Mouse (Mus musculus) hindbrain, postnatal 0 days (tissue): ENCODE measurements at regions not wholly inside any gene's neighbourhood (a gene's known extent, or its start where the extent isn't known, plus 50 kb on each side); places are given as distances from the start of the nearest gene placed in this dataset.

Source experiments
- ATAC-seq: fragments of 200-750 bp; cut with Nextera tagmentation; 2 replicates; pipeline ENCODE4 v1.8.0; 2017; ENCODE audit warnings: mild to moderate bottlenecking, moderate TSS enrichment, moderate library complexity
- DNase-seq: peaks from one replicate; pipeline ENCODE4 v3.0.0-alpha.2; 2015; ENCODE audit warnings: low spot score
- H3K27ac ChIP-seq: fragments of 300-500 bp; sonication (generic); 2 replicates; pipeline ENCODE4 v1.5.1; 2014; ENCODE audit warnings: mild to moderate bottlenecking
- H3K27me3 ChIP-seq: fragments of 300-500 bp; sonication (generic); 2 replicates; pipeline ENCODE4 v1.6.1; 2014; ENCODE audit warnings: low read length, mixed read lengths; ENCODE audit not compliant: insufficient read depth
- H3K36me3 ChIP-seq: fragments of 300-500 bp; sonication (generic); 2 replicates; pipeline ENCODE4 v1.6.1; 2014; ENCODE audit warnings: low read length, mixed read lengths; ENCODE audit not compliant: insufficient read depth
- H3K4me1 ChIP-seq: fragments of 300-500 bp; sonication (generic); 2 replicates; pipeline ENCODE4 v1.6.1; 2014; ENCODE audit warnings: antibody characterized with exemption, low read length, mixed read lengths; ENCODE audit not compliant: insufficient read depth
- H3K4me2 ChIP-seq: fragments of 300-500 bp; sonication (generic); 2 replicates; pipeline ENCODE4 v1.6.1; 2014; ENCODE audit warnings: low read depth, mild to moderate bottlenecking, low read length, moderate library complexity, mixed read lengths
- H3K4me3 ChIP-seq: fragments of 300-500 bp; sonication (generic); 2 replicates; pipeline ENCODE4 v1.5.1; 2014; ENCODE audit warnings: low read length
- H3K9ac ChIP-seq: fragments of 300-500 bp; sonication (generic); replicated peaks from 2 replicates; pipeline ENCODE4 v1.6.1; 2014; ENCODE audit warnings: mild to moderate bottlenecking, low read length, moderate library complexity, mixed read lengths
- H3K9me3 ChIP-seq: fragments of 300-500 bp; sonication (generic); 2 replicates; pipeline ENCODE4 v1.6.1; 2016; ENCODE audit warnings: low read length, mixed read lengths
- CTCF ChIP-seq: IDR thresholded peaks from 2 replicates; pipeline ENCODE4 v1.5.1; 2016; ENCODE audit warnings: antibody characterized with exemption, control low read depth, low read depth
- WGBS: fragments of 180-500 bp; shearing (Covaris S2); extraction: QIAGEN DNeasy Blood & Tissue Kit; methylation state at CpG from one replicate; pipeline ENCODE4 v1.1.7; 2014; 5-methylcytosine and 5-hydroxymethylcytosine counted together

DNA sequence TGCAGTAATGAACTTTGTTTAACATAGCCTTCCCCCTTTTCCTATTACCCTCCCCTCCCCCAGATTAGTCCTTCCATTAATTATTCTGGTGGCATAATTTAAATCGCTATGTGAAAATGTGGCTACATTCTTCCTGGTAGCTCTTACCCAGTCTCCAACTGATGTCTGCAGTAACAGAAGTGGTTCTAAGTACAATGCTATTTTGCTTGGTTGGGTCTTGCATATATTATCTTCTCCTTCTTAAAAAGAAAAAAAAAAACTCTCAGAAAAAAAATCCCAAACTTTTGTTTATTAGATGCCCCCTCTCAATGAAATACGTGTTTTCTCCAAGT is 223.7 kb downstream of the Usp25 start:
- Histone ChIP-seq H3K27ac (peak overlapping the region; percentile 93), H3K4me1 (no peaks in the 10 kb centered on the region), H3K27me3 (no peaks in the 10 kb centered on the region), H3K36me3 (no peaks in the 10 kb centered on the region), H3K4me3 (peak overlapping the region; percentile 37), H3K9me3 (no peaks in the 10 kb centered on the region), H3K9ac (peak overlapping the region; percentile 59), H3K4me2 (peak overlapping the region; percentile 60)
- ATAC-seq (no peak), DNase-seq (no peak)
- 7% methylated on average over 2 of the region's 2 CpGs for WGBS
- TF ChIP-seq CTCF = no peak

GRCm38 (mm10) chr16:77236509-77237271 is 223.2 kb downstream of the Usp25 start:
- H3K36me3 ChIP-seq = no peaks in the 10 kb centered on the region

DNA sequence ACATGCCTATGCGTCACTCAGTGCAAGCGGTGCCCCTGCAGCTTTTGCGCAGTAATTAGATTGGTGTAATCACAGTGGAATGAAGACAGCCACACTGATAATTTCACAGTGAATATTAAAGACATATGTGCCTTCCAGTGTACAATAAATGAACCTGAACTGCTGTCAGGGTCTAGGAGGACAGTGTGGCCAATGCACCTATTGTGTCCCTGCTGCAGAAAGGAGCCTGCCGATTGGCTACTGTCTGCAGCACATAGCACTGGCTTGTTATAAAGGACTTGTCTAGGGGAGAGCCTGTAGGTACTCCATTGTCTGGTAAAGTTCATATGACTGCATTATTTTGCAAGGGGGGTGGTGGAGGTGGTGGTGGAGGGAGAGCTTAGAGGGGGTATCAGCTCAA is 222.5 kb downstream of the Usp25 start:
- H3K4me3 ChIP-seq = peak overlapping the region; percentile 37
- peak; percentile 86 for ATAC-seq
- no peaks in the 10 kb centered on the region for H3K36me3 ChIP-seq
- 15% methylated on average over 4 of the region's 4 CpGs for whole genome bisulfite sequencing
- peak overlapping the region; percentile 60 for H3K4me2 ChIP-seq
- no peaks in the 10 kb centered on the region for H3K27me3 ChIP-seq
- peak overlapping the region; percentile 93 for H3K27ac ChIP-seq
- peak overlapping the region; percentile 59 for H3K9ac ChIP-seq
- H3K9me3 ChIP-seq = no peaks in the 10 kb centered on the region
- H3K4me1 ChIP-seq = no peaks in the 10 kb centered on the region
- peak; percentile 80 for DNase-seq
- TF ChIP-seq CTCF = no peak

More at GRCm38 (mm10) chr16:77236509-77237271, 223.2 kb downstream of the Usp25 start:
- H3K9ac ChIP-seq = peak overlapping the region; percentile 59
- peak overlapping the region; percentile 93 for H3K27ac ChIP-seq
- WGBS = 5% methylated on average over 13 of the region's 13 CpGs
- H3K4me2 ChIP-seq = peak overlapping the region; percentile 60
- H3K4me1 ChIP-seq = no peaks in the 10 kb centered on the region
- no peaks in the 10 kb centered on the region for H3K27me3 ChIP-seq
- peak overlapping the region; percentile 37 for H3K4me3 ChIP-seq
- peak; percentile 93 for ATAC-seq
- DNase-seq = peak; percentile 95
- no peaks in the 10 kb centered on the region for H3K9me3 ChIP-seq
- TF ChIP-seq CTCF = no peak

- WGBS = 36% methylated on average over 5 of the region's 5 CpGs
- Histone ChIP-seq H3K4me2 (peak overlapping the region; percentile 60), H3K4me3 (peak overlapping the region; percentile 37), H3K36me3 (no peaks in the 10 kb centered on the region), H3K4me1 (no peaks in the 10 kb centered on the region), H3K27ac (peak overlapping the region; percentile 93), H3K9me3 (no peaks in the 10 kb centered on the region), H3K27me3 (no peaks in the 10 kb centered on the region), H3K9ac (peak overlapping the region; percentile 59)
- no peak for TF ChIP-seq CTCF
- peak; percentile 25 for DNase-seq
- ATAC-seq = no peak
Observed at GRCm38 (mm10) chr16:77235449-77235848, 221.9 kb downstream of the Usp25 start.
